8 mouse cellular contexts compared by ENCODE assay signal in the genomic region with DNA sequence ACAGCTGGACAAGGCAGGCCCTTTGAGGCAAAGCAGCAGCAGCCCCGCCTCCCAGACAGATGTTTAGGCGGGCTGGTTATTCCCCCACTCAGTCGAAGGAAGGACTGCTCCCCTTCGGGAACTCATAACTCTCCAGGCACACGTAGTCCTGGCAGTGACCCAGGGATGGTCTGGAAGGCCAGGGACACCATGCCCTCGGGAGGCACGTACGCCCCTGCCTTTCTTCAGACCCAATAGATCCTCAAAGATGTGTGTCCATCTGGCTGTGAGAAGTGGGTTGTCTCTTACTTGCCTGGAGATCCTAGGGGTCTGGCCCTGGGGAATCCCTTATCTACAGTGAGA. TPM values are rescaled to one million over a fixed set of nuclear protein-coding genes. Genes with fewer than 3 reads are reported as not detected.
DNase-seq lines count a peak whose midpoint lies in the region; ATAC-seq and TF ChIP-seq lines count a peak whose summit lies in the region.

No protein-coding gene starts in this region.

- ATAC-seq in hindbrain, embryonic 13.5 days (ENCODE audit: low FRiP score) = no peak; the same call in 1 of the 2 replicates
- ATAC-seq in midbrain, embryonic 13.5 days = no peak

- WGBS in kidney, adult 2 months = 3% methylated on average over 8 of the region's 8 CpGs
- 16% methylated on average over 8 of the region's 8 CpGs for WGBS in hindbrain, embryonic 13.5 days
- WGBS in midbrain, embryonic 13.5 days = 13% methylated on average over 8 of the region's 8 CpGs

- H3K27me3 ChIP-seq in kidney, adult 2 months (replicated peaks; ENCODE audit: control insufficient read depth, insufficient read depth, low read length) = no peaks in the 10 kb centered on the region
- no peaks in the 10 kb centered on the region for H3K27me3 ChIP-seq in hindbrain, embryonic 13.5 days
- H3K27me3 ChIP-seq in midbrain, embryonic 13.5 days = no peaks in the 10 kb centered on the region

- TF ChIP-seq CTCF in kidney, adult 2 months (conservative IDR thresholded peaks at IDR 0.05; ENCODE audit: insufficient read depth, insufficient read length, low read depth, low read length) = no peak
- no peak for TF ChIP-seq CTCF in bone marrow macrophage, adult 2 months (IDR thresholded peaks at IDR 0.05; ENCODE audit: low read depth, low read length)

- DNase-seq in kidney, adult 2 months = no peak
- no peak for DNase-seq in kidney, adult 11 months
- no peak for DNase-seq in cerebellum, postnatal 14 days
- DNase-seq in cerebellum, postnatal 36 days = no peak
- DNase-seq in layer of hippocampus, postnatal 14 days (ENCODE audit: low spot score in 2 of 2) = no peak

- no peaks in the 10 kb centered on the region for H3K36me3 ChIP-seq in kidney, adult 2 months (ENCODE audit: control insufficient read depth, insufficient read depth, low read length)
- H3K36me3 ChIP-seq in hindbrain, embryonic 13.5 days = peaks cover 18% of the 10 kb centered on the region
- H3K36me3 ChIP-seq in midbrain, embryonic 13.5 days = peaks cover 19% of the 10 kb centered on the region

- peak overlapping the region; percentile 67 for H3K4me2 ChIP-seq in hindbrain, embryonic 13.5 days
- H3K4me2 ChIP-seq in midbrain, embryonic 13.5 days (replicated peaks) = peak overlapping the region; percentile 71

- peak overlapping the region; percentile 67 for H3K9ac ChIP-seq in hindbrain, embryonic 13.5 days
- H3K9ac ChIP-seq in midbrain, embryonic 13.5 days (replicated peaks) = peak overlapping the region; percentile 54

- no peaks in the 10 kb centered on the region for H3K9me3 ChIP-seq in hindbrain, embryonic 13.5 days
- H3K9me3 ChIP-seq in midbrain, embryonic 13.5 days = 0 out of 2 replicates have a peak, but pooled peaks cover 2% of the 10 kb centered on the region

- no peak for TF ChIP-seq POLR2A in kidney, adult 2 months (IDR thresholded peaks at IDR 0.05; ENCODE audit: low read depth, low read length)
- TF ChIP-seq POLR2A in bone marrow macrophage, adult 2 months (IDR thresholded peaks at IDR 0.05; ENCODE audit: borderline replicate concordance, low read depth, low read length) = no peak

- peak overlapping the region; percentile 16 for H3K4me3 ChIP-seq in kidney, adult 2 months (ENCODE audit: insufficient read depth, low read depth, low read length)
- H3K4me3 ChIP-seq in bone marrow macrophage, adult 2 months (ENCODE audit: insufficient read depth, low read length) = peak overlapping the region; percentile 14
- peak overlapping the region; percentile 43 for H3K4me3 ChIP-seq in hindbrain, embryonic 13.5 days
- H3K4me3 ChIP-seq in midbrain, embryonic 13.5 days (replicated peaks) = peak overlapping the region; percentile 44

- peak overlapping the region; percentile 12; the same call in 1 of the 2 replicates for H3K27ac ChIP-seq in kidney, adult 2 months (ENCODE audit: insufficient read depth, low read depth, low read length)
- H3K27ac ChIP-seq in bone marrow macrophage, adult 2 months (ENCODE audit: insufficient read depth, low read depth, low read length) = no peak overlapping the region
- peak overlapping the region; percentile 83 for H3K27ac ChIP-seq in hindbrain, embryonic 13.5 days
- H3K27ac ChIP-seq in midbrain, embryonic 13.5 days = peak overlapping the region; percentile 78

- H3K4me1 ChIP-seq in kidney, adult 2 months (ENCODE audit: control insufficient read depth, insufficient read depth, low read length) = peaks cover 9% of the 10 kb centered on the region
- H3K4me1 ChIP-seq in bone marrow macrophage, adult 2 months (ENCODE audit: control insufficient read depth, insufficient read depth, low read length) = peaks cover 27% of the 10 kb centered on the region
- peaks cover 27% of the 10 kb centered on the region for H3K4me1 ChIP-seq in hindbrain, embryonic 13.5 days (replicated peaks)
- H3K4me1 ChIP-seq in midbrain, embryonic 13.5 days (replicated peaks) = peaks cover 30% of the 10 kb centered on the region

RNA-seq across cellular contexts. Expression of a gene that starts 6.4 kb away (rescaled TPM):
- 59.1 and 72.2 TPM in 2 replicates for polyA plus RNA-seq in kidney, adult 2 months (2012; rRNA removed)
- polyA plus RNA-seq in bone marrow macrophage, adult 2 months (2012; ENCODE audit: insufficient read depth, insufficient read length, missing spikeins) = 3.5 and 3.9 TPM in 2 replicates
- polyA plus RNA-seq in hindbrain, embryonic 13.5 days (2015; fragmentation: Nextera tagmentation; extraction: Ambion mirVana) = 27.4 and 32.9 TPM in 2 replicates
- 30.9 and 34.2 TPM in 2 replicates for polyA plus RNA-seq in midbrain, embryonic 13.5 days (2015; fragmentation: Nextera tagmentation; extraction: Ambion mirVana)
- 1 to 10 TPM in 1 of 2 experiments, under 1 TPM in 1; 0.83 to 1.2 TPM for total RNA-seq in layer of hippocampus, postnatal 14 days (2021)

RNA-seq across cellular contexts. Expression of a gene that starts 6.5 kb away (rescaled TPM):
- polyA plus RNA-seq in kidney, adult 2 months (2012; rRNA removed) = 15.8 and 19.1 TPM in 2 replicates
- 36.2 and 45.2 TPM in 2 replicates for polyA plus RNA-seq in bone marrow macrophage, adult 2 months (2012; ENCODE audit: insufficient read depth, insufficient read length, missing spikeins)
- polyA plus RNA-seq in hindbrain, embryonic 13.5 days (2015; fragmentation: Nextera tagmentation; extraction: Ambion mirVana) = 77.1 and 78.9 TPM in 2 replicates
- polyA plus RNA-seq in midbrain, embryonic 13.5 days (2015; fragmentation: Nextera tagmentation; extraction: Ambion mirVana) = 86.9 and 95.0 TPM in 2 replicates
- total RNA-seq in layer of hippocampus, postnatal 14 days (2021) = 10 to 100 TPM; 66.9 to 77.2 TPM

RNA-seq across cellular contexts. Expression of a gene that starts 8.2 kb away (rescaled TPM):
- 5.7 and 6.0 TPM in 2 replicates for polyA plus RNA-seq in kidney, adult 2 months (2012; rRNA removed)
- polyA plus RNA-seq in bone marrow macrophage, adult 2 months (2012; ENCODE audit: insufficient read depth, insufficient read length, missing spikeins) = 0.88 TPM in 1 of 2 replicates, not detected in the other
- polyA plus RNA-seq in hindbrain, embryonic 13.5 days (2015; fragmentation: Nextera tagmentation; extraction: Ambion mirVana) = 1.2 and 1.8 TPM in 2 replicates
- 1.8 and 2.1 TPM in 2 replicates for polyA plus RNA-seq in midbrain, embryonic 13.5 days (2015; fragmentation: Nextera tagmentation; extraction: Ambion mirVana)
- not detected for total RNA-seq in layer of hippocampus, postnatal 14 days (2021)

RNA-seq across cellular contexts. Expression of a gene that starts 28.1 kb away (rescaled TPM):
- polyA plus RNA-seq in kidney, adult 2 months (2012; rRNA removed) = 9.6 and 13.5 TPM in 2 replicates
- polyA plus RNA-seq in bone marrow macrophage, adult 2 months (2012; ENCODE audit: insufficient read depth, insufficient read length, missing spikeins) = 3.4 and 4.1 TPM in 2 replicates
- polyA plus RNA-seq in hindbrain, embryonic 13.5 days (2015; fragmentation: Nextera tagmentation; extraction: Ambion mirVana) = 10.3 and 11.2 TPM in 2 replicates
- polyA plus RNA-seq in midbrain, embryonic 13.5 days (2015; fragmentation: Nextera tagmentation; extraction: Ambion mirVana) = 13.9 and 15.6 TPM in 2 replicates
- 1 to 10 TPM; 4.9 to 6.7 TPM for total RNA-seq in layer of hippocampus, postnatal 14 days (2021)

RNA-seq across cellular contexts. Expression of a gene that starts 28.3 kb away (rescaled TPM):
- 93.5 and 96.0 TPM in 2 replicates for polyA plus RNA-seq in kidney, adult 2 months (2012; rRNA removed)
- 29.7 and 36.1 TPM in 2 replicates for polyA plus RNA-seq in bone marrow macrophage, adult 2 months (2012; ENCODE audit: insufficient read depth, insufficient read length, missing spikeins)
- polyA plus RNA-seq in hindbrain, embryonic 13.5 days (2015; fragmentation: Nextera tagmentation; extraction: Ambion mirVana) = 109 and 118 TPM in 2 replicates
- 86.4 and 114 TPM in 2 replicates for polyA plus RNA-seq in midbrain, embryonic 13.5 days (2015; fragmentation: Nextera tagmentation; extraction: Ambion mirVana)
- total RNA-seq in layer of hippocampus, postnatal 14 days (2021) = 100 to 1,000 TPM; 204 to 208 TPM
